Mouse (Mus musculus) neural tube, embryonic 13.5 days (tissue): ENCODE results near the gene Bok. TPM values are rescaled to one million over a fixed set of nuclear protein-coding genes. Genes with fewer than 3 reads are reported as not detected.

Experiments used
- ATAC-seq: fragments of 200-750 bp; cut with Nextera tagmentation; 2 replicates; pipeline ENCODE4 v1.8.0; 2017; ENCODE audit warnings: low read depth, mild to moderate bottlenecking, moderate TSS enrichment, moderate library complexity
- H3K27ac ChIP-seq: fragments of 300-500 bp; sonication (generic); replicated peaks from 2 replicates; pipeline ENCODE4 v1.5.1; 2015; ENCODE audit warnings: moderate library complexity, mild to moderate bottlenecking, inconsistent platforms
- H3K27me3 ChIP-seq: fragments of 300-500 bp; sonication (generic); 2 replicates; pipeline ENCODE4 v1.6.1; 2015; ENCODE audit warnings: mild to moderate bottlenecking, inconsistent platforms
- H3K36me3 ChIP-seq: fragments of 300-500 bp; sonication (generic); 2 replicates; pipeline ENCODE4 v1.6.1; 2015; ENCODE audit warnings: mild to moderate bottlenecking, inconsistent platforms
- H3K4me1 ChIP-seq: fragments of 300-500 bp; sonication (generic); replicated peaks from 2 replicates; pipeline ENCODE4 v1.6.1; 2015; ENCODE audit warnings: inconsistent platforms
- H3K4me2 ChIP-seq: fragments of 300-500 bp; sonication (generic); 2 replicates; pipeline ENCODE4 v1.6.1; 2015; ENCODE audit warnings: inconsistent platforms, mild to moderate bottlenecking, moderate library complexity
- H3K4me3 ChIP-seq: fragments of 300-500 bp; sonication (generic); 2 replicates; pipeline ENCODE4 v1.5.1; 2015; ENCODE audit warnings: mild to moderate bottlenecking, inconsistent platforms
- H3K9ac ChIP-seq: fragments of 300-500 bp; sonication (generic); 2 replicates; pipeline ENCODE4 v1.6.1; 2015; ENCODE audit warnings: moderate library complexity, mild to moderate bottlenecking, inconsistent platforms
- H3K9me3 ChIP-seq: fragments of 300-500 bp; sonication (generic); 2 replicates; pipeline ENCODE4 v1.6.1; 2016; ENCODE audit warnings: inconsistent platforms
- WGBS: fragments of 180-500 bp; shearing (Covaris S2); methylation state at CpG from one replicate; pipeline ENCODE4 v1.1.7; 2015; 5-methylcytosine and 5-hydroxymethylcytosine counted together
- polyA plus RNA-seq: library from polyadenylated mRNA; unstranded; fragments of >200 nt; fragmentation: Nextera tagmentation; extraction: Ambion mirVana; gene quantifications from 2 replicates; pipeline ENCODE4 v1.2.1, GENCODE M21; 2015

Gene Bok
- polyA plus RNA-seq, 1 experiment from 2014 or later, result 62.0 TPM

DNA sequence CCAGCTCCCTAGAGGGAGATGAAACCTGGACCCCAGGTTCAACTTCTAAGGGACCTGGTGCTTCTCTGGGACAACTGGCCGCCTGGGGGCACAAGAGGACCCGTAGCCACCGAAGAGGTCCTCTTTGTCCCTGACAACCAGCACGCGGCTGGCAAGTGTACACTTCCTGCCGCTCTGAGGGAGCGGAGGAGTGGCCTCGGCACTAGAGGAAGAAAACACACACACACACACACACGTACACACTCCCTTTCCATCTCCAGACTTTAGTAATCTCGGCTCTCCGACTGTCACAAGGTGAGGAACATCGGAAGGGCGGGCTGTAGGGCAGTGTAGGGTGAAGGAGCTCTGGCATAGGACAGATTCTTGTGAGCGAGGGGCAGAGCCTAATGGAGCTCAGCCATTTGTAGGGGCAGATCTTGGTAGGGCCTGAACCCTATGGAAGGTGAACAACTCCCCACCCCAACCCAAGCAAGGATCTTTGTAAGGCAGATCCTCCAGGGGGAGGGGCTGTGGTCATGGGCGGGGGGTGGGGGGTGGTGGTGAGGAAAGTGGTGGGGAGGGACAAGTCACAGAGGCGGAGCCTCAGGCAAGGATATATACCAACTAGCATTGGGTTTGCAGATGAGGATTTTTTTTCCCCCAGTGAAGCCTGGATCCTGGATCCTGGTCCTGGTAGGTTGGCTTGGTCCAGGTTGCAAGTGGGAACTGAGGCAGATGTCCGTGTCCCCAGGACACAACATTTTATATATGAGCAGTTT, 16.5 kb upstream of the Bok start:
- 10% methylated on average over 17 of the region's 17 CpGs for WGBS
- Histone ChIP-seq H3K9ac (peak overlapping the region; percentile 69), H3K27ac (peak overlapping the region; percentile 71)

DNA sequence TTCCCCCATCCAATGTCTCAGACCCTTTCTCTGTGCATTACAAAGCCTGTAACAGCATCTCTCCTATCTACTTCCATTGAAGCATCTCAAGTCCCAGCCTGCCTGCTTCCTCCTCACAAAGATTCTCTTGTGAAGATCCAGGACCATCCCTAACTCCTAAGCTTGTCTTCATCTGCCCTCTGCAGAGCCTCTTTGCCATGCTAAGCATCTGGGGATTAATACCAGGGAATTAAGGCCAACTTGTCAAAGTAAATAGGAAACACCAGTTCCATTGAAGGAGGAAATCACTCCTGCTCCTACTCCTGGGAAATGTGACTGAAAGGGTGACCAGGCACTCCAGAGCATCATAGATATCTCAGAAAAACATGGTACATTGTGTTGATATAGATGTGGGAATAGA, 15.5 kb upstream of the Bok start:
- no peaks in the 10 kb centered on the region for H3K27me3 ChIP-seq
- H3K4me2 ChIP-seq, result no peak overlapping the region
- peaks cover 12% of the 10 kb centered on the region for H3K4me1 ChIP-seq
- H3K9ac ChIP-seq, result no peak overlapping the region
- H3K27ac ChIP-seq, result no peak overlapping the region
- H3K4me3 ChIP-seq, result no peak overlapping the region
- H3K36me3 ChIP-seq, result no peaks in the 10 kb centered on the region
- no peaks in the 10 kb centered on the region for H3K9me3 ChIP-seq
- ATAC-seq, result no peak

More for the DNA sequence above, 16.5 kb upstream of the Bok start:
- no peaks in the 10 kb centered on the region for H3K27me3 ChIP-seq
- H3K4me3 ChIP-seq, result peak overlapping the region; percentile 40
- no peaks in the 10 kb centered on the region for H3K9me3 ChIP-seq
- ATAC-seq, result peak; percentile 87
- no peaks in the 10 kb centered on the region for H3K36me3 ChIP-seq
- H3K4me2 ChIP-seq, result peak overlapping the region; percentile 61
- H3K4me1 ChIP-seq, result peaks cover 12% of the 10 kb centered on the region

DNA sequence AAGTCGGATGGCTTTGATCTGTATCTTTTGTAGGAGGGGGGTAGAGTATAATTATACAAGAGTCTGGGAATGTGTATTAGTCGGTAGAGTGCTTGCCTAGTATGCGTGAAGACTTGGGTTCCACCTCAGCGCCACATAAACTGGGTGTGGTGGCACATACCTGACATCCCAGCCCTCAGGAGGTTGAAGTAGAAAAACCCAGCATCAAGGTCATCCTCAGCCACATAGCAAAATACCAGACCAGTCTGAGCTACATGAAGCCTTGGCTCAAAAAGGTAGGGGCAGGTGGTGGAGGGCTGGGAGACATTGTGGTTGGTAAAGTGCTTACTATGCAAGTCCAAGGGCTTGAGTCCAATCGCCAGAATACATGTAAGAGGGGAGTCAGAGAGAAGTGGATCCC, 12.8 kb upstream of the Bok start:
- Histone ChIP-seq H3K9me3 (no peaks in the 10 kb centered on the region), H3K4me2 (no peak overlapping the region), H3K9ac (no peak overlapping the region), H3K36me3 (no peaks in the 10 kb centered on the region), H3K4me1 (peaks cover 12% of the 10 kb centered on the region), H3K27me3 (no peaks in the 10 kb centered on the region), H3K27ac (no peak overlapping the region), H3K4me3 (no peak overlapping the region)
- no peak for ATAC-seq
- WGBS, result 93% methylated on average over 5 of the region's 5 CpGs

DNA sequence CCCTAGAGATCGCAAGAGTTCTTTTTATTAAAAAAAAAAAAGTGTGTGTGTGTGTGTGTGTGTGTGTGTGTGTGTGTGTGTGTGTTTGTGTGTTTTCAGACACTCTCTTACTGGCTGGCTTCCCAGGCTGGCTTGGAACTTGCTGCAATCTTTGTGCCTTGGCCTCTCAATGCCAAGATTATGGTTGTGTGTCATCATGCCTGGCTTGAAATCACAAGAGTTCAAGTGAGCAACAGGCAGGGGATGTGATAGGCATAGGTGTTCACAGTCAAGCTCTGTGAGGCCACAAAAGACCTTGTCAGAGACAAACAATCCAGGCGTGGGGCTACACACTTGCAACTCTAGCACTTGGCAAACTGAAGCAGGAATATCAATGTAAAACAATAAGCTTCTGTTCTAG, 7.1 kb upstream of the Bok start:
- Histone ChIP-seq H3K27ac (no peak overlapping the region), H3K9me3 (no peaks in the 10 kb centered on the region), H3K27me3 (no peaks in the 10 kb centered on the region), H3K4me1 (no peaks in the 10 kb centered on the region), H3K4me2 (no peak overlapping the region), H3K36me3 (no peaks in the 10 kb centered on the region), H3K4me3 (no peak overlapping the region), H3K9ac (no peak overlapping the region)
- 70% methylated on average over 2 of the region's 2 CpGs for WGBS
- ATAC-seq, result no peak

DNA sequence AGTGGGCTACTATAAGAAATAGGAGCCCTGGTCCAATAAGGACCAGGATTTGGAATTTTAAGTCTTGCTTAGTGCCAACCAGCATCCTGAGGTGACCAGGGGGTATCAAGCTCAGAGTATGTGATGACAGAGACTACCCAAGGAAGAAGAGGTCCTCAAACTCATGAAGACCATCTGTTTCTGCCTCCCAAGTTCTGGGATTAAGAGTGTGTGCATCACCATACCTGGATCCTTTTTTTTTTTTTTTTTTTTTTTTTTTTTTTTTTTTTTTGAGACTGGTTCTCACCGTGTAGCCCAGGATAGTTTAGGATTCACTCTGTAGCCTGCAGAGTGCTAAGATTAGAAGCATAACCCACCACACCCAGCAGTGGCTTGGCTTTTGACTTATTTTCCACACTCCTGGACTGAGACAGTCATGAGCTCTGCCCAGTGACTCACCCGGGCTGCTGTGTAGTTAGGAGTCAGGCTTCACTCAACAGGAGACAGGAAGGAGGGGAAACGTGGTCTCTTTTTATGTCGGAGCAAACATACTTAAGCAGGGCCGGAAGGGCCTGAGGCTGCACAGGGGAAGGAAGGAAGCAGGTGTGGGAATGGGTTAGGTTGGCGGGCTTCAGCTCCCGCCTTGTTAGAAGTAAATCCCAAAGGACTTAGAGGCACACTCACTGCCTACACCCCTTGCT, 5.4 kb upstream of the Bok start:
- no peaks in the 10 kb centered on the region for H3K4me1 ChIP-seq
- ATAC-seq, result no peak
- 71% methylated on average over 7 of the region's 7 CpGs for WGBS

DNA sequence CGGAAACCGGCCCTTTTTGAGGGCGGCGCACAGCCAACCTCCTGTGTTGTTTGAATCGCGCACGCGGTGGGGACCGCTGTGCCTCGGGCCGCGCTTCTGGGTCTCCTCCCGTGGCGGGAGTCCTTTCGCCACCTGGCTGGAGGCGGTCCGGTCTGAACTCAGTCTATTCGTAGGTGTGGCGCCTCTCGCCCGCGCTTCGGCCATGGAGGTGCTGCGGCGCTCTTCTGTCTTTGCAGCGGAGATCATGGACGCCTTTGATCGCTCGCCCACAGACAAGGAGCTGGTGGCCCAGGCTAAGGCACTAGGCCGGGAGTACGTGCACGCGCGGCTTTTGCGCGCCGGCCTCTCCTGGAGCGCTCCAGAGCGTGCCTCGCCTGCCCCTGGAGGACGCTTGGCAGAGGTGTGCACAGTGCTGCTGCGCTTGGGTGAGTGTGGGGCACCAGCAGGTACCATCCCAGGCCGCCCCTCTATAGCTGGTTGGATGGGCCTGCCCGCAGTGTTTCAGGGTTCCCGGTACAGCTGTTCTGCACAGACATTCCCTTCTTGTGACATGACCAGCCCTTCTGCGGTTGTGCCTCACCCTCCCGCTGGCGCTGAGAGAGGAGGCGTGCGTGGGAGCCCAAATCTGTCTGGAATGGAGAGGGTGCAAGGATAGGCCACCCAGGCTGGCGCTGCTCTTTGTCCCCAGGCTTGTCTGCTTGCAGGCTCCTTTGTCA, 943 bp downstream of the Bok start:
- Histone ChIP-seq H3K9me3 (no peaks in the 10 kb centered on the region), H3K9ac (peak overlapping the region; percentile 74), H3K36me3 (peaks cover 8% of the 10 kb centered on the region), H3K27me3 (peaks cover 15% of the 10 kb centered on the region), H3K4me1 (peaks cover 20% of the 10 kb centered on the region), H3K27ac (peak overlapping the region; percentile 75), H3K4me3 (peak overlapping the region; percentile 63), H3K4me2 (peak overlapping the region; percentile 69)
- WGBS, result under 1% methylated on average over 51 of the region's 51 CpGs
- ATAC-seq, result peak; percentile 90

More for the DNA sequence above, 5.4 kb upstream of the Bok start:
- no peaks in the 10 kb centered on the region for H3K9me3 ChIP-seq
- peaks cover 15% of the 10 kb centered on the region for H3K27me3 ChIP-seq
- no peak overlapping the region for H3K4me2 ChIP-seq
- no peak overlapping the region for H3K4me3 ChIP-seq
- H3K36me3 ChIP-seq, result no peaks in the 10 kb centered on the region
- H3K9ac ChIP-seq, result no peak overlapping the region
- H3K27ac ChIP-seq, result no peak overlapping the region

DNA sequence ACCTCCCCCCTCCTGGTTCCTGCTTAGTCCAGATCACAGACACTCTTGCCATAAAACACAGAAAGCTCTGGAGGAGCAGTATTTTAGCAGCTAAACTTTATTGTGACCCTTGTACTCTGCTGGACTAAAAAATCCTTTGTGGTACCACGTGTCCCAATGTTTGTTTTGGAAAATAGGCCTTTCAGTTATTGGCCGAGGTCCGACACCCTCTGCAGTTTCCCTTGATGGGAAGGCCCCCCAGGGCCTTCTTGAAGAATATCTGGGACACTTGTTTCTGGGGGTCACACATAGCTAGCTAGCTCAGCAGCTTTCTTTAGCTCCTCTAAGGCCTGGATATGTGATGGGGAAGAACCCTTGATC, 1.5 kb downstream of the Bok start:
- WGBS, result 15% methylated on average over 3 of the region's 3 CpGs
- no peaks in the 10 kb centered on the region for H3K9me3 ChIP-seq
- peaks cover 20% of the 10 kb centered on the region for H3K4me1 ChIP-seq
- peak overlapping the region; percentile 74 for H3K9ac ChIP-seq
- peaks cover 8% of the 10 kb centered on the region for H3K36me3 ChIP-seq
- peaks cover 15% of the 10 kb centered on the region for H3K27me3 ChIP-seq
- H3K27ac ChIP-seq, result peak overlapping the region; percentile 75
- H3K4me3 ChIP-seq, result peak overlapping the region; percentile 63
- peak overlapping the region; percentile 69 for H3K4me2 ChIP-seq
- no peak for ATAC-seq

DNA sequence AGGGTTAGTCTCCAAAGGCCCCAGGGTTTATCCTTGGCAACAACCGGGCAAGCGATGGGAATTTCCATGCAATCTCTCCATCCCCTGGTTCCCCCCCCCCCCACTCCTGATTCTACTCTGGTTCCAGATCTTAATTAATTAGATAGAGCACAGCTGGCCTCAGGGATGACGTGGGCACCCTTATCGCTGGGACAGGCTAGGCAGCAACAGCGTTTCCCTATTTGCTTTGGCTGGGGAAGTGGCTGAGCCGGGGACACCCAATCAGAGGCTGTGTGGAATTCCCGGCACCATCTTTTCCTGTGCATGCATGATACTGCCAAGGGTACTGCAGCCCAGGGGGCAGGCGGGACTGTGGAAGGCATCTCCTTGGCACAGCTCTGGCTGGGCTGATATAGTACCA, 2.7 kb downstream of the Bok start:
- H3K4me2 ChIP-seq, result no peak overlapping the region
- WGBS, result 61% methylated on average over 8 of the region's 8 CpGs

DNA sequence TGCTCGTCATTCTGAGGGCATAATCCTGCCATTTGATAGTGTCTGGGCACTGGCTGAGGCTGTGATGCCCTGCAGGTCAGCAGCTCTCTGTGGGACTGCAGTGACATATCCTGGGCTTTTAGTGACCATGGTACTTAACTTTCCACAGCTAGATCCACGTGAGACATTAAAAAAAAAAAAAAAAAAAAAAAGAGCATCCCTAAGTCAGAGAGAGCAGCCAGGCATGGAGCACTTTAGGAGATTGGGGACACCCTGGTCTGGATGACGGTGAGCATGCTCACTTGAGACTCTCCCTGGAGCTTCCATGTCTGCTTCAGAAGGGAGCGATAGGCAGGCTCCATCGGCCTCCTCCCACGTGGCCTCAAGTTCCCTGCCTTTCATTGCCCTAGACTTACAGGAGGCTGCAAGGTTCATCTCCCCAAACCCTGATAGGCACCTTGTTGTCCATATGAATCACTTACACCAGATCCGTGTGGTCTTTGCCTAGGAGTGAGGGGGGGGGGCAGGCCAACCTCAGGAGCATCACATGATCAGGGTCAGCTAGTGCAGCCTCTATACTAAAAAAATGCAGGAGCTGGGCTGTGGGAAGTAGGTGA, 4.5 kb downstream of the Bok start:
- Histone ChIP-seq H3K36me3 (peaks cover 17% of the 10 kb centered on the region), H3K4me3 (no peak overlapping the region), H3K9me3 (no peaks in the 10 kb centered on the region), H3K4me2 (no peak overlapping the region), H3K27ac (no peak overlapping the region), H3K9ac (no peak overlapping the region), H3K4me1 (peaks cover 20% of the 10 kb centered on the region), H3K27me3 (no peaks in the 10 kb centered on the region)
- no peak for ATAC-seq
- WGBS, result 81% methylated on average over 7 of the region's 7 CpGs

More for the DNA sequence above, 2.7 kb downstream of the Bok start:
- Histone ChIP-seq H3K9ac (no peak overlapping the region), H3K9me3 (no peaks in the 10 kb centered on the region), H3K4me1 (peaks cover 20% of the 10 kb centered on the region), H3K27ac (no peak overlapping the region), H3K36me3 (peaks cover 13% of the 10 kb centered on the region), H3K27me3 (peaks cover 15% of the 10 kb centered on the region), H3K4me3 (no peak overlapping the region)
- ATAC-seq, result no peak

DNA sequence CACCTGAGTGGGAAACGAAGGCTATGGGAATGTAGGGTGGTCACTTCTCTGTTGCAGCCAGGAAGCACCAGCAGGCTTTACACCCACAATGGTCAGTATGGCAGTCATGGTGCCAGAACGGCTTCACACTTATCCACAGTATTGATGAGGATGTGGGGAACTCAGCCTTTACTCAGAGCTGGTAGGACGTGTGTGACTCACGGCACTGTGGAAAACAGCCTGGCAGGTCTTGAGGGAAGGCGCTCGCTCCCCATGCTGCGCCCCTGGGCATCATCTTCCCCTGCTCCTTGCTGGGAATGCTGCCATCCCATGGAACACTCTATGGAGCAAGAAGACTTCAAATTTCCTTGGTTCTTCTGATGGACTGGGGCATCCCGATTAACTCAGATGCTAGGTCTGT, 5.6 kb downstream of the Bok start:
- H3K4me2 ChIP-seq, result no peak overlapping the region
- H3K4me3 ChIP-seq, result no peak overlapping the region
- peaks cover 28% of the 10 kb centered on the region for H3K36me3 ChIP-seq
- H3K9ac ChIP-seq, result no peak overlapping the region
- 95% methylated on average over 8 of the region's 8 CpGs for WGBS
- peaks cover 20% of the 10 kb centered on the region for H3K4me1 ChIP-seq
- ATAC-seq, result no peak
- H3K9me3 ChIP-seq, result no peaks in the 10 kb centered on the region
- no peaks in the 10 kb centered on the region for H3K27me3 ChIP-seq
- H3K27ac ChIP-seq, result no peak overlapping the region

DNA sequence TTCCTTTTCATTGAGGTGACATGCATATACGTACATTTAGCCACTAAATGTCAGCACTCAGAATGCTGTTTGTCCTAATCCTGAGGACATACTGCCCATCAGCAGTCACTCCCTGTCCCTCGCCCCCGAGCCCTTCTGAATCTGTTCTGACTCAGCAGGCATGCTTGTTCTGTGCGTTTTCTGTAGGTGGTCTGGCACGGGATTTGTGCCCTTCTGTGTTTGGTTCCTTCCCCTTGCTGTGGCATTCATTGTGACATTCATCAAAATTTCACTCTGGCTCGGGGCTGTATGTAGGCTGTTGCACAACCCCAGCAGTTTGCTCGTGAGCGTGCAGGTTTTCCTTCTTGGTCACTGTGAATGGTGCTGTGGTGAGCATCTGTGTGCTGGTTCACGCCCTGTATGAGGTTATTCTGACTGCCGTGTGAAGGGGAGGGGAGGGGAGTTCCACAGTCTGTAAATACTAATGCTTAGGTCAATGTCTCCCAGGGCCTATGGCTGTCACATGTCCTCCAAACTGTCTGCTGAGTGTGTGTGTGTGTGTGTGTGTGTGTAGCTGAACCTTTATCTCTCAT, 6.4 kb downstream of the Bok start:
- 74% methylated on average over 10 of the region's 10 CpGs for WGBS
- peak overlapping the region; percentile 31; the same call in 1 of the 2 replicates for H3K9ac ChIP-seq
- no peak for ATAC-seq

DNA sequence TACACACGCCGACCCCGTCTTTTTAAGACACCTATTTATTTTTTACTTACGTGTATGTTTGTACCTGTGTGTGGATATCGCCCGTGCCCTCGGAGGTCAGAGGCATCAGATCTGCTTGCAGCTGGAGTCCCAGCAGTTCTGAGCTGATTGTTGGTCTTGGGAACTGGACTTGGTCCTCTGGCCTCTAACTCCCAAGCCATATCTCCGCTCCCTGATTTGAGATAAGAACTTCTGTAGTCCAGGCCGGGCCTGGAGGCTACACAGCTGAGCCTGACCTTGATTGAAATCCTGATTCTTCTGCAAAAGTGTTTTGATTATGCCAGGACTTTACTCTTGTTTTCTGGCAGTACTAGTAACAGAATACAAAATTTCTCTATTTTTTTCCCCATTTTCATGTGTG, 7.3 kb downstream of the Bok start:
- Histone ChIP-seq H3K27me3 (no peaks in the 10 kb centered on the region), H3K9me3 (no peaks in the 10 kb centered on the region), H3K9ac (no peak overlapping the region), H3K4me3 (no peak overlapping the region), H3K4me1 (peaks cover 6% of the 10 kb centered on the region), H3K27ac (no peak overlapping the region), H3K4me2 (no peak overlapping the region), H3K36me3 (peaks cover 33% of the 10 kb centered on the region)
- WGBS, result 94% methylated on average over 9 of the region's 9 CpGs
- ATAC-seq, result no peak

More for the DNA sequence above, 6.4 kb downstream of the Bok start:
- Histone ChIP-seq H3K4me3 (no peak overlapping the region), H3K4me2 (no peak overlapping the region), H3K36me3 (peaks cover 33% of the 10 kb centered on the region), H3K4me1 (peaks cover 15% of the 10 kb centered on the region), H3K27ac (no peak overlapping the region), H3K27me3 (no peaks in the 10 kb centered on the region), H3K9me3 (no peaks in the 10 kb centered on the region)
